Mouse (Mus musculus): ENCODE measurements around the gene Myh14. TPM values are rescaled to one million over a fixed set of nuclear protein-coding genes. Genes with fewer than 3 reads are reported as not detected.

Myh14 gene
- polyA plus RNA-seq, 1 experiment = not detected

GRCm38 (mm10) chr7:44653773-44654172 is 16.9 kb downstream of the Myh14 start:
- H3K27ac ChIP-seq (ENCODE audit: insufficient read depth, low read depth, low read length) = no peak overlapping the region
- H3K4me1 ChIP-seq (ENCODE audit: control insufficient read depth, insufficient read depth, low read length) = no peaks in the 10 kb centered on the region
- no peak overlapping the region for H3K4me3 ChIP-seq (ENCODE audit: insufficient read depth, low read length)
- peak; percentile 50 for TF ChIP-seq CTCF (IDR thresholded peaks at IDR 0.05; ENCODE audit: low read depth, low read length)
- no peak for TF ChIP-seq POLR2A (IDR thresholded peaks at IDR 0.05; ENCODE audit: borderline replicate concordance, low read depth, low read length)

GRCm38 (mm10) chr7:44651416-44651815 is 19.2 kb downstream of the Myh14 start:
- TF ChIP-seq POLR2A (IDR thresholded peaks at IDR 0.05; ENCODE audit: borderline replicate concordance, low read depth, low read length) (no peak), CTCF (IDR thresholded peaks at IDR 0.05; ENCODE audit: low read depth, low read length) (no peak)
- H3K4me1 ChIP-seq (ENCODE audit: control insufficient read depth, insufficient read depth, low read length) = no peaks in the 10 kb centered on the region
- H3K27ac ChIP-seq (ENCODE audit: insufficient read depth, low read depth, low read length) = no peak overlapping the region
- H3K4me3 ChIP-seq (ENCODE audit: insufficient read depth, low read length) = no peak overlapping the region

DNA sequence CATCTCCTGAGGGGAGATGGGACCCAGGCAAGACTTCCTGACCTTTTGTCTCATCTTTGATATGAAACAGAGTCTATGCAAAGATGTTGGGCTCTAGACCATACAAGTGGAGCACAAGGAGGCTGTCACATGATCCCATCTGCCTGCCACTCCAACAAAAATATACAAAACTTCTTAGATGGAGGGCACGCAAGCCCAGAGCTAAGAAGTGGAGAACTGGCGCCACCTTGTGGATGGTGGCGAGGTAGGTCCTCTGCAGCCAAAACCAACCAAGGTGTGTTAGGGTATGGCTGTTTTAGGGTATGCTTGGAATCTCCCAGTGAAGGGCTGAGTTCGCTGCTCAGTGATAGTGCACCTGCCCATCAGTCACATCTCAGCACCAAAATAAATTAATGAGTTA is 20.7 kb downstream of the Myh14 start:
- Histone ChIP-seq H3K4me1 (ENCODE audit: control insufficient read depth, insufficient read depth, low read length) (no peaks in the 10 kb centered on the region), H3K4me3 (ENCODE audit: insufficient read depth, low read length) (no peak overlapping the region), H3K27ac (ENCODE audit: insufficient read depth, low read depth, low read length) (no peak overlapping the region)
- TF ChIP-seq POLR2A (IDR thresholded peaks at IDR 0.05; ENCODE audit: borderline replicate concordance, low read depth, low read length) = no peak
- TF ChIP-seq CTCF (IDR thresholded peaks at IDR 0.05; ENCODE audit: low read depth, low read length) = peak; percentile 81

DNA sequence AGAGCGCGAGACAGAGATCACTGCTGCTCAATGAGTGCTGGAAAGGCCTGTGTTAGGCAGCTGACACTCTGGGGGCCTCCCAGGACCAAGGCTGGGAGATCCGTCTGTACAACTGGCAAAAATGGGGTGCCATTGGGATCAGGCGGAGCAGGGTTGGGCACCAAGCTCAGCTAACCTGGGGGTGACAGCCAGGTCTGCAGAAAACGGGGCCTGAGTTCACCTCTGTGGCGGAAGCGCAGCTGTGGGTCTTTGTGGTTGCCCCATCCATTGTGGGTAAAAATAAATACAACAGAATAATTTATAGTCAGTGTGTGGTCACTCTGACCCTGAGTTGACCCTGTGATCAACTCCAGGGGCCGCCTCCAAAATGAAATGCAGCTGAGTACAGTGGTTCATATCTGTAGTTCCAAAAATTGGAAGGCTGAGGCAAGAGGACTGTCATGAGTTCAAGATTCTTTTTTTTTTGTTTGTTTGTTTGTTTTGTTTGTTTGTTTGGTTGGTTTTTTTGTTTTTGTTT is 21.5 kb downstream of the Myh14 start:
- H3K4me1 ChIP-seq (ENCODE audit: control insufficient read depth, insufficient read depth, low read length) = no peaks in the 10 kb centered on the region
- H3K27ac ChIP-seq (ENCODE audit: insufficient read depth, low read depth, low read length) = no peak overlapping the region
- TF ChIP-seq POLR2A (IDR thresholded peaks at IDR 0.05; ENCODE audit: borderline replicate concordance, low read depth, low read length) = no peak
- no peak for TF ChIP-seq CTCF (IDR thresholded peaks at IDR 0.05; ENCODE audit: low read depth, low read length)
- H3K4me3 ChIP-seq (ENCODE audit: insufficient read depth, low read length) = no peak overlapping the region

- Histone ChIP-seq H3K27ac (ENCODE audit: insufficient read depth, low read depth, low read length) (no peak overlapping the region), H3K4me3 (ENCODE audit: insufficient read depth, low read length) (no peak overlapping the region), H3K4me1 (ENCODE audit: control insufficient read depth, insufficient read depth, low read length) (no peaks in the 10 kb centered on the region)
- TF ChIP-seq CTCF (IDR thresholded peaks at IDR 0.05; ENCODE audit: low read depth, low read length) (no peak), POLR2A (IDR thresholded peaks at IDR 0.05; ENCODE audit: borderline replicate concordance, low read depth, low read length) (no peak)
These were observed 22.9 kb downstream of the Myh14 start for GRCm38 (mm10) chr7:44647729-44648128.

GRCm38 (mm10) chr7:44647042-44647724 is 23.5 kb downstream of the Myh14 start:
- H3K27ac ChIP-seq (ENCODE audit: insufficient read depth, low read depth, low read length) = no peak overlapping the region
- no peaks in the 10 kb centered on the region for H3K4me1 ChIP-seq (ENCODE audit: control insufficient read depth, insufficient read depth, low read length)
- TF ChIP-seq POLR2A (IDR thresholded peaks at IDR 0.05; ENCODE audit: borderline replicate concordance, low read depth, low read length) (no peak), CTCF (IDR thresholded peaks at IDR 0.05; ENCODE audit: low read depth, low read length) (peak; percentile 67)
- no peak overlapping the region for H3K4me3 ChIP-seq (ENCODE audit: insufficient read depth, low read length)

- no peaks in the 10 kb centered on the region for H3K4me1 ChIP-seq (ENCODE audit: control insufficient read depth, insufficient read depth, low read length)
- H3K27ac ChIP-seq (ENCODE audit: insufficient read depth, low read depth, low read length) = no peak overlapping the region
- TF ChIP-seq POLR2A (IDR thresholded peaks at IDR 0.05; ENCODE audit: borderline replicate concordance, low read depth, low read length) (no peak), CTCF (IDR thresholded peaks at IDR 0.05; ENCODE audit: low read depth, low read length) (no peak)
These were observed 24.7 kb downstream of the Myh14 start for GRCm38 (mm10) chr7:44645951-44646350.

DNA sequence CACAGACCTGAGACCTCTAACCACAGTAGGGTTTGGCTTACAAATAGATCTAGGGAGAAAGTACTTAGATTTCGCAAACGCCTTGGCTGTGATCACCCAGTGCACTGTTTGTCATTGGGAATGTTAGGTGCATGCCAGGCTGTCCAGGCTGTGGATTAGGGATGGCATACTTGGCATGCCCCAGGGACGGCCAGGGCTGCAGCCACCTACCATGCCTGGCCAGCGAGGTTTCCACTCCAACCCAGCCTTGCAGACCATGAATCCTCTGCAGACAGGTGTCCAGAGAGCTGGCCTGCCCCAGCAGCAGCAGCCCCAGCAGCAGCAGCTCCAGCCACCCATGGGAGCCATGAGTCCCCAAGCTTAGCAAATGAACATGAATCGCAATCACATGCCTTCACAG is 25.4 kb downstream of the Myh14 start:
- Histone ChIP-seq H3K4me1 (ENCODE audit: control insufficient read depth, insufficient read depth, low read length) (no peaks in the 10 kb centered on the region), H3K27ac (ENCODE audit: insufficient read depth, low read depth, low read length) (no peak overlapping the region), H3K4me3 (ENCODE audit: insufficient read depth, low read length) (no peak overlapping the region)
- TF ChIP-seq POLR2A (IDR thresholded peaks at IDR 0.05; ENCODE audit: borderline replicate concordance, low read depth, low read length) (no peak), CTCF (IDR thresholded peaks at IDR 0.05; ENCODE audit: low read depth, low read length) (no peak)

More at GRCm38 (mm10) chr7:44645951-44646350, 24.7 kb downstream of the Myh14 start:
- H3K4me3 ChIP-seq (ENCODE audit: insufficient read depth, low read length) = no peak overlapping the region

- no peak overlapping the region for H3K27ac ChIP-seq (ENCODE audit: insufficient read depth, low read depth, low read length)
- no peak overlapping the region for H3K4me3 ChIP-seq (ENCODE audit: insufficient read depth, low read length)
- TF ChIP-seq CTCF (IDR thresholded peaks at IDR 0.05; ENCODE audit: low read depth, low read length) (peak; percentile 58; the same call in 1 of the 2 replicates), POLR2A (IDR thresholded peaks at IDR 0.05; ENCODE audit: borderline replicate concordance, low read depth, low read length) (no peak)
- no peaks in the 10 kb centered on the region for H3K4me1 ChIP-seq (ENCODE audit: control insufficient read depth, insufficient read depth, low read length)
These were observed 28.8 kb downstream of the Myh14 start for GRCm38 (mm10) chr7:44641887-44642286.

- Histone ChIP-seq H3K4me3 (ENCODE audit: insufficient read depth, low read length) (no peak overlapping the region), H3K27ac (ENCODE audit: insufficient read depth, low read depth, low read length) (no peak overlapping the region), H3K4me1 (ENCODE audit: control insufficient read depth, insufficient read depth, low read length) (no peaks in the 10 kb centered on the region)
- TF ChIP-seq CTCF (IDR thresholded peaks at IDR 0.05; ENCODE audit: low read depth, low read length) (no peak), POLR2A (IDR thresholded peaks at IDR 0.05; ENCODE audit: borderline replicate concordance, low read depth, low read length) (no peak)
These were observed 29.6 kb downstream of the Myh14 start for GRCm38 (mm10) chr7:44640843-44641605.
